Mouse (Mus musculus): ENCODE measurements around the gene Prdm5.

GRCm38 (mm10) chr6:65969386-65970111, 190.8 kb downstream of the Prdm5 start:
- TF ChIP-seq POLR2A (IDR thresholded peaks at IDR 0.05; ENCODE audit: borderline replicate concordance, control insufficient read depth, low read depth, low read length) = no peak
- no peak for TF ChIP-seq CTCF (IDR thresholded peaks at IDR 0.05; ENCODE audit: control insufficient read depth, insufficient read depth, low read length)

All from bone marrow, adult 2 months (tissue).